Mouse (Mus musculus): Measurements from ENCODE around the gene Bmp5. TPM values are rescaled to one million over a fixed set of nuclear protein-coding genes. Genes with fewer than 3 reads are reported as not detected.

The Bmp5 gene
- total and polyA plus RNA-seq, 3 experiments = not detected

DNA sequence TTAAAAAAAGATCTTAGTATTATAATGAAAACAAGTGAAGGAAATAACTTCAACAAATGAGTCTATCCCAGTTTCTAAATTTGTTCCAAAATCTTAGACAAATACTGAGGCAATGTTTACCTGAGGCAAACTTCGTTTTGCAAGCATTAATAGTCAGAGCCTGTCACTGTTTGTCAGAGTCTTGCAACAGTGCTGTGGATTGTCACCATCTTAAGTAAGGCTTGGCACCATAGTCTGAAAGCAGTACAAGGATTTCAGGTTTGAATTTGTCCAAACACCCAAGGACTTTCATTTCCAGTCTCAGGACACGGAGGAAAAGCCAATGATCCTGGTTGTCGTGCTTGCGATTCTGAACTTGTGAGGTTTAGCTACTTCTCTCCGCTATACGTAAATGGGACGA lies 10.4 kb upstream of the Bmp5 start:
- TF ChIP-seq MXI1 (IDR thresholded peaks at IDR 0.05; ENCODE audit: low read depth, low read length) (no peak), MAX (IDR thresholded peaks at IDR 0.05; ENCODE audit: low read length) (no peak), KAT2A (IDR thresholded peaks at IDR 0.05; ENCODE audit: insufficient replicate concordance, low read length) (no peak), SMC3 (IDR thresholded peaks at IDR 0.05; ENCODE audit: low read depth, low read length) (no peak), ZNF384 (IDR thresholded peaks at IDR 0.05; ENCODE audit: low read depth, low read length) (no peak)
- Histone ChIP-seq H3K9me3 (replicated peaks; ENCODE audit: low read length) (no peaks in the 10 kb centered on the region), H3K36me3 (replicated peaks in 1 of 2; ENCODE audit: control insufficient read depth in 1 of 2, insufficient read depth in 1 of 2, low read length in 1 of 2) (no peaks in the 10 kb centered on the region), H3K27ac (ENCODE audit: insufficient read depth, low read depth) (no peak overlapping the region), H3K4me1 (ENCODE audit: control insufficient read depth in 1 of 2, insufficient read depth in 2 of 2) (no peaks in the 10 kb centered on the region), H3K9ac (ENCODE audit: insufficient read depth, low read depth) (no peak overlapping the region), H3K4me3 (replicated peaks in 1 of 3; ENCODE audit: low read depth in 2 of 3, low read length in 2 of 3, poor library complexity in 1 of 3) (no peak overlapping the region), H3K27me3 (replicated peaks) (no peaks in the 10 kb centered on the region), H3K4me2 (ENCODE audit: insufficient read depth, low read depth, poor library complexity, severe bottlenecking) (no peak overlapping the region), H3K79me2 (replicated peaks; ENCODE audit: control insufficient read depth, extremely low read depth, insufficient read depth, poor library complexity, severe bottlenecking) (no peaks in the 10 kb centered on the region)
- dilution Hi-C loops (cut with MboI; ENCODE audit: extremely low pct_ligation_motif_present, extremely low pct_unique_long_range_greater_than_20kb, low sequenced_read_pairs) (no loop called here), in situ Hi-C loops (cut with MboI; ENCODE audit: low pct_ligation_motif_present, low pct_unique_long_range_greater_than_20kb, low sequenced_read_pairs) (loop anchor here (25.0 kb wide), 2 partner anchors 373 to 473 kb away; no protein-coding TSS in a partner anchor)
- DNase-seq (ENCODE audit: extremely low read depth) = no peak

DNA sequence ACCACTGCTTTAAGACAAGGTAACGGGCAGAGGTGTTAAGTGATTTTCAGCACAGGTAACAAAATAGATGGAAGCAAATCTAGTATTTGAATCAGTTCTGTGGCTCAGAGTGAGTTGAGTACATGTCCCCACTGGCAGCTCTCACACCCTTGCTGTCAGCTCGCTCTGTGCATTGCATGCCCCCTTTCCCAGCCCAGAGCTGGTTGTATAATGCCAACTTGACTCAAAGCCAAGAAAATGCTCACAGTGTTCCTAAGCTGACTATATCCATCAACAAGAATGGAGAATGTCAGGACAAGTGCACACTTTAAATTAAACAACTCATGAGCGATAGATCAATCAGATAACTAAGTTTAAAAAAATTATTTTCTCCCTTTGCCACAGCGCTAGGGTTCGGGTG lies 8.6 kb upstream of the Bmp5 start:
- Histone ChIP-seq H3K4me1 (ENCODE audit: control insufficient read depth in 1 of 2, insufficient read depth in 2 of 2) (no peaks in the 10 kb centered on the region), H3K27ac (ENCODE audit: insufficient read depth, low read depth) (no peak overlapping the region), H3K4me3 (replicated peaks in 1 of 3; ENCODE audit: low read depth in 2 of 3, low read length in 2 of 3, poor library complexity in 1 of 3) (no peak overlapping the region), H3K79me2 (replicated peaks; ENCODE audit: control insufficient read depth, extremely low read depth, insufficient read depth, poor library complexity, severe bottlenecking) (no peaks in the 10 kb centered on the region), H3K9ac (ENCODE audit: insufficient read depth, low read depth) (no peak overlapping the region), H3K9me3 (replicated peaks; ENCODE audit: low read length) (no peaks in the 10 kb centered on the region), H3K4me2 (ENCODE audit: insufficient read depth, low read depth, poor library complexity, severe bottlenecking) (no peak overlapping the region), H3K27me3 (replicated peaks) (no peaks in the 10 kb centered on the region), H3K36me3 (replicated peaks in 1 of 2; ENCODE audit: control insufficient read depth in 1 of 2, insufficient read depth in 1 of 2, low read length in 1 of 2) (no peaks in the 10 kb centered on the region)
- no peak for TF ChIP-seq MYC (IDR thresholded peaks at IDR 0.05; ENCODE audit: low read depth, low read length)
- no peak for TF ChIP-seq RCOR1 (conservative IDR thresholded peaks at IDR 0.05; ENCODE audit: low read depth, low read length)
- no peak for TF ChIP-seq MAX (IDR thresholded peaks at IDR 0.05; ENCODE audit: low read length)
- TF ChIP-seq MEF2A (IDR thresholded peaks at IDR 0.05; ENCODE audit: borderline replicate concordance, low read depth, low read length) = no peak
- no peak for TF ChIP-seq KAT2A (IDR thresholded peaks at IDR 0.05; ENCODE audit: insufficient replicate concordance, low read length)
- no peak for TF ChIP-seq CTCF (conservative IDR thresholded peaks at IDR 0.05 in 1 of 2, IDR thresholded peaks at IDR 0.05 in 1 of 2; ENCODE audit: low read depth in 2 of 2, low read length in 2 of 2)
- dilution Hi-C loops (cut with MboI; ENCODE audit: extremely low pct_ligation_motif_present, extremely low pct_unique_long_range_greater_than_20kb, low sequenced_read_pairs) (no loop called here), in situ Hi-C loops (cut with MboI; ENCODE audit: low pct_ligation_motif_present, low pct_unique_long_range_greater_than_20kb, low sequenced_read_pairs) (loop anchor here (25.0 kb wide), 2 partner anchors 371 to 471 kb away; no protein-coding TSS in a partner anchor)
- no peak for DNase-seq (ENCODE audit: extremely low read depth)

DNA sequence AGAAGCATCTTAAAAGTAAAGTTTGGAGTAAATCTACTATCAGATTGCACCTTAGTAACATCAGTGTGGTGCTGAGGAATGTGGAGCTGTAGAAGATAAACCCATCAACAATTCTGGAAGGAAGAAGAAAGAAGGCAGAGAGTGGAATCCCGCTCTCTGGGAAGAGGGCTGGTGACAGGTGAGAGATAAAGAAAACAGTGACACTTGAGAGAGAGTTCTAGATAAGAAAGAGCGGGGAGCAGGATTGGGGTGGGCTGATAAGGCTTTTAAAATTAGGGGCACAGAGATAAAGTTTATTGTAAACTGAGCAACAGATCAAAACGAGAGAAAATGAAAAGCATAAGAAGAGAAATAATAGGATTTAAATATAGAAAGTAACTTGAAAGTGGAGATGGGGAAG lies 6.1 kb upstream of the Bmp5 start:
- no peaks in the 10 kb centered on the region for H3K79me2 ChIP-seq (replicated peaks; ENCODE audit: control insufficient read depth, extremely low read depth, insufficient read depth, poor library complexity, severe bottlenecking)
- H3K27ac ChIP-seq (ENCODE audit: insufficient read depth, low read depth) = no peak overlapping the region
- H3K4me1 ChIP-seq (ENCODE audit: control insufficient read depth in 1 of 2, insufficient read depth in 2 of 2) = no peaks in the 10 kb centered on the region
- TF ChIP-seq ELF1 (IDR thresholded peaks at IDR 0.05; ENCODE audit: low read depth, low read length) = no peak
- TF ChIP-seq CHD2 (IDR thresholded peaks at IDR 0.05; ENCODE audit: low read length) = no peak
- TF ChIP-seq MAZ (IDR thresholded peaks at IDR 0.05; ENCODE audit: low read depth, low read length) = no peak
- TF ChIP-seq UBTF (IDR thresholded peaks at IDR 0.05; ENCODE audit: low read depth, low read length) = no peak
- TF ChIP-seq NELFE (IDR thresholded peaks at IDR 0.05; ENCODE audit: low read depth, low read length) = no peak
- H3K36me3 ChIP-seq (replicated peaks in 1 of 2; ENCODE audit: control insufficient read depth in 1 of 2, insufficient read depth in 1 of 2, low read length in 1 of 2) = no peaks in the 10 kb centered on the region
- no peak for DNase-seq (ENCODE audit: extremely low read depth)
- in situ Hi-C loops (cut with MboI; ENCODE audit: low pct_ligation_motif_present, low pct_unique_long_range_greater_than_20kb, low sequenced_read_pairs) (loop anchor here (25.0 kb wide), 2 partner anchors 368 to 468 kb away; no protein-coding TSS in a partner anchor), dilution Hi-C loops (cut with MboI; ENCODE audit: extremely low pct_ligation_motif_present, extremely low pct_unique_long_range_greater_than_20kb, low sequenced_read_pairs) (no loop called here)
- no peak overlapping the region for H3K9ac ChIP-seq (ENCODE audit: insufficient read depth, low read depth)
- H3K27me3 ChIP-seq (replicated peaks) = no peaks in the 10 kb centered on the region
- no peak overlapping the region for H3K4me3 ChIP-seq (replicated peaks in 1 of 3; ENCODE audit: low read depth in 2 of 3, low read length in 2 of 3, poor library complexity in 1 of 3)
- H3K4me2 ChIP-seq (ENCODE audit: insufficient read depth, low read depth, poor library complexity, severe bottlenecking) = no peak overlapping the region
- H3K9me3 ChIP-seq (replicated peaks; ENCODE audit: low read length) = no peaks in the 10 kb centered on the region

Data from CH12.LX (cell line).